Mouse (Mus musculus) forebrain, embryonic 15.5 days (tissue): ENCODE data around the gene Tial1. TPM values are rescaled to one million over a fixed set of nuclear protein-coding genes. Genes with fewer than 3 reads are reported as not detected.
A peak's percentile ranks its signal among the peaks of the same experiment; 100 is the strongest.

Source experiments
- ATAC-seq: fragments of 200-750 bp; cut with Nextera tagmentation; replicated peaks from 2 replicates; pipeline ENCODE4 v1.8.0; 2017; ENCODE audit warnings: mild to moderate bottlenecking, moderate TSS enrichment, moderate library complexity
- H3K27ac ChIP-seq: fragments of 300-500 bp; sonication (generic); replicated peaks from 2 replicates; pipeline ENCODE4 v1.5.1; 2015; ENCODE audit warnings: mild to moderate bottlenecking, inconsistent platforms
- H3K27me3 ChIP-seq: fragments of 300-500 bp; sonication (generic); 2 replicates; pipeline ENCODE4 v1.6.1; 2015; ENCODE audit warnings: inconsistent platforms
- H3K36me3 ChIP-seq: fragments of 300-500 bp; sonication (generic); 2 replicates; pipeline ENCODE4 v1.6.1; 2015; ENCODE audit warnings: mild to moderate bottlenecking, inconsistent platforms
- H3K4me1 ChIP-seq: fragments of 300-500 bp; sonication (generic); 2 replicates; pipeline ENCODE4 v1.6.1; 2015; ENCODE audit warnings: inconsistent platforms
- H3K4me2 ChIP-seq: fragments of 300-500 bp; sonication (generic); replicated peaks from 2 replicates; pipeline ENCODE4 v1.6.1; 2015; ENCODE audit warnings: mild to moderate bottlenecking, inconsistent platforms
- H3K4me3 ChIP-seq: fragments of 300-500 bp; sonication (generic); 2 replicates; pipeline ENCODE4 v1.5.1; 2015; ENCODE audit warnings: mild to moderate bottlenecking, inconsistent platforms
- H3K9ac ChIP-seq: fragments of 300-500 bp; sonication (generic); replicated peaks from 2 replicates; pipeline ENCODE4 v1.6.1; 2015; ENCODE audit warnings: mild to moderate bottlenecking, inconsistent platforms
- H3K9me3 ChIP-seq: fragments of 300-500 bp; sonication (generic); 2 replicates; pipeline ENCODE4 v1.6.1; 2016; ENCODE audit warnings: inconsistent platforms
- WGBS: fragments of 180-500 bp; shearing (Covaris S2); methylation state at CpG from one replicate; pipeline ENCODE4 v1.1.7; 2015; ENCODE audit warnings: mixed read lengths; 5-methylcytosine and 5-hydroxymethylcytosine counted together
- polyA plus RNA-seq: library from polyadenylated mRNA; unstranded; fragments of >200 nt; fragmentation: Nextera tagmentation; extraction: Ambion mirVana; gene quantifications from 2 replicates; pipeline ENCODE4 v1.2.1, GENCODE M21; 2015

Tial1 gene
- polyA plus RNA-seq, 1 experiment from 2014 or later, result 35.0 TPM

DNA sequence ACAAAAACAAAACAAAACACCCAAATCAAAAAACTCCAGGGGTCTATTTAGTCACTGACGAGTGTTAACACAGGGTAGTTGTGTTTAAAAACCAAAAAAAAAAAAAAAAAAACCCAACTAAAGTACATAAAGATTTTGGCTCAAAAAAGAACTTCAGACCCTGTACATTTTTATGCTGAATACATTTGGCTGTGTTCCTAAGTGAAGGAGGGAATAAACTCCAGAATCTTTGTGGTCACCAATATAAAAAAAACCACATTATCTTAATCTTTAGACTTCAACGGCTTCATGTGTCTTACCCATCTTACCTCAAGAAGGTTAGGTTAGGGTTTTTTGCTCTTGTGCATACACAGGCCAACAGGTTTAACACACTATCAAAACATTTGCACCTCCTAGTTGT is 20.9 kb downstream of the Tial1 start:
- H3K36me3 ChIP-seq, result peaks cover 49% of the 10 kb centered on the region
- ATAC-seq, result no peak
- no peak overlapping the region for H3K4me3 ChIP-seq
- H3K4me1 ChIP-seq, result no peaks in the 10 kb centered on the region
- H3K27ac ChIP-seq, result no peak overlapping the region
- WGBS, result 84% methylated on average over 2 of the region's 2 CpGs
- H3K27me3 ChIP-seq, result no peaks in the 10 kb centered on the region
- no peak overlapping the region for H3K4me2 ChIP-seq
- H3K9me3 ChIP-seq, result no peaks in the 10 kb centered on the region
- no peak overlapping the region for H3K9ac ChIP-seq

GRCm38 (mm10) chr7:128439251-128439650 is 22.3 kb downstream of the Tial1 start:
- Histone ChIP-seq H3K4me1 (no peaks in the 10 kb centered on the region), H3K27ac (no peak overlapping the region), H3K9me3 (no peaks in the 10 kb centered on the region), H3K9ac (no peak overlapping the region), H3K36me3 (peaks cover 36% of the 10 kb centered on the region), H3K27me3 (no peaks in the 10 kb centered on the region), H3K4me3 (no peak overlapping the region), H3K4me2 (no peak overlapping the region)
- no peak for ATAC-seq
- WGBS, result 97% methylated on average over 6 of the region's 6 CpGs

DNA sequence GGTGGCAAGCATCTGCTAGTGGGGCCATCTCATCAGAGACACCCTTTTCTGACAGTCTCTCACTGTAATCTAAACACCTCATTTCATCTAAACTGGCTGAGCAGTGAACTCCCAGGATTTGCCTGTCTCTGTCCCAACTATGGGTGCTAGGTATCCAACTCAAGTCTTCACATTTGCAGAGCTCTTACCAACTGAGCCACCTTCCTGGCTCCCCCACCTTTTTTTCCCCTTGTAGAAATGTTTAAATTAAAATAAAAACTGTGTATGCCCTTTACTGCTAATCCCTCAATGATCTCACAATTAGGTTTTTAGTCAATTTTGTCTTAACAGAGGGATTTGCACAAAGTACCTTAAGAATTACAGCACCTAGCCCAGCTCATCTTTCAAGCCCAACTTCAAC is 23.4 kb downstream of the Tial1 start:
- H3K27ac ChIP-seq, result no peak overlapping the region
- H3K9ac ChIP-seq, result no peak overlapping the region
- ATAC-seq, result no peak

DNA sequence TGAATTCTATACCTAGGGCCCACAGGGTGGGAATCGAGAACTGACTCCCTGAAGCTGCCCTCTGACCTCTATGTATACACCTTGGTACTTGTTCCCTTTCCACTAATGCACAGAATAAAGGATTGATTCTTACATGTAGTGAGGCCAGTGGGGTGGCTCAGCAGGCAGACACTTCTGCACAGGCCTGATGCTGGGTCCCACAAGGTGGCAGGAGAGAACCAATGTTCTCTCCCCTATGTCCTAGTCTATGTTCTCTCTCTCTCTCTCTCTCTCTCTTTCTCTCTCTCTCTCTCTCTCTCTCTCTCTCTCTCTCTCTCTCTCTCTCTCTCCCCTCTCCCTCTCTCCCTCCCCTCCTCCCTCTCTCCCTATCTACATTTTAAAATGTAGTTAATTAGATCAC is 28.3 kb downstream of the Tial1 start:
- Histone ChIP-seq H3K9ac (no peak overlapping the region), H3K36me3 (no peaks in the 10 kb centered on the region), H3K27ac (no peak overlapping the region), H3K4me3 (no peak overlapping the region), H3K4me2 (no peak overlapping the region), H3K27me3 (no peaks in the 10 kb centered on the region), H3K9me3 (no peaks in the 10 kb centered on the region), H3K4me1 (no peaks in the 10 kb centered on the region; the same call in 1 of the 2 replicates)
- WGBS, result 67% methylated on average over 1 of the region's 1 CpGs
- no peak for ATAC-seq

More for the DNA sequence above, 23.4 kb downstream of the Tial1 start:
- Histone ChIP-seq H3K36me3 (peaks cover 28% of the 10 kb centered on the region), H3K4me3 (no peak overlapping the region), H3K27me3 (no peaks in the 10 kb centered on the region), H3K4me2 (no peak overlapping the region), H3K9me3 (no peaks in the 10 kb centered on the region), H3K4me1 (no peaks in the 10 kb centered on the region)

DNA sequence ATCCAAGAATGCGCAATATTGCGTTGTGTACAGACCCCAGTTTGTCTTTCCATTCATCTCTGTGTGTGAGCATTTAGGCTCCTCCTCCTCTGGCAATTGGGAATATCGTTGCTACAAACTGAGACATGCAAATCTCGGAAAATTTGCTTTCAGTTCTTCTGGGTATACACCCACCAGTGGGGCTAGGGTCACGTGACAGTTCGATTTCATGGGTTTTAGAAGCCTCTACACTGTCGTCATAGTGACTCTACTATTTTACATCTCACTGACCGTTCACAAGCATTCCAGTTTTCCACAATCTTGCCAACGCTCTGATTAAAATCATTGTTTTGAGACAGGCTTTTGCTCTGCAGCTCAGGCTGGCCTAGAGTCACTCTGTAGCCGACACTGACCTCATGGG is 28.9 kb downstream of the Tial1 start:
- H3K9ac ChIP-seq, result no peak overlapping the region
- H3K4me2 ChIP-seq, result no peak overlapping the region
- no peak overlapping the region for H3K27ac ChIP-seq
- no peaks in the 10 kb centered on the region; the same call in 1 of the 2 replicates for H3K4me1 ChIP-seq
- H3K36me3 ChIP-seq, result no peaks in the 10 kb centered on the region
- H3K27me3 ChIP-seq, result no peaks in the 10 kb centered on the region
- no peak for ATAC-seq
- 66% methylated on average over 10 of the region's 10 CpGs for WGBS
- no peaks in the 10 kb centered on the region for H3K9me3 ChIP-seq
- no peak overlapping the region for H3K4me3 ChIP-seq

DNA sequence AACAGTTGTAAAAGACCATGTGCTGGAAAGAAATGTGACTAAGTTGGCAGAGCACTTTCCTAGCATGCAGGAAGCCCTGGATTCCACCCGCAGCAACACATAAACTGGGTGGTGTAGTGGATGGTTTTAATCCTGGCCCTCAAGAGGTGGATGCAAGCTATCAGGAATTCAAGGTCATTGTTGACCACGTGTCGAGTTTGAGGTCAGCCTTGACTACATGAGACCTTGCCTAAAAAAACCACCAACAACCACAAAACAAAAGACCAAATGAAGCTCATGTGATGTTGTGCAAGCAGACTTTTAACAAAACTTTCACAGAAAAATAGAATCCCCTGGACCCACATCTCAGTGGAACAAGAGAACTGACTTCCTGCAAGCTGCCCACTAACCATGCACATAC is 39.0 kb downstream of the Tial1 start:
- no peaks in the 10 kb centered on the region for H3K9me3 ChIP-seq
- H3K4me3 ChIP-seq, result no peak overlapping the region
- ATAC-seq, result no peak
- H3K27ac ChIP-seq, result no peak overlapping the region
- H3K4me1 ChIP-seq, result peaks cover 11% of the 10 kb centered on the region
- H3K27me3 ChIP-seq, result peaks cover 21% of the 10 kb centered on the region; the same call in 1 of the 2 replicates
- no peak overlapping the region for H3K9ac ChIP-seq
- no peaks in the 10 kb centered on the region for H3K36me3 ChIP-seq
- H3K4me2 ChIP-seq, result no peak overlapping the region
- WGBS, result 64% methylated on average over 3 of the region's 3 CpGs

DNA sequence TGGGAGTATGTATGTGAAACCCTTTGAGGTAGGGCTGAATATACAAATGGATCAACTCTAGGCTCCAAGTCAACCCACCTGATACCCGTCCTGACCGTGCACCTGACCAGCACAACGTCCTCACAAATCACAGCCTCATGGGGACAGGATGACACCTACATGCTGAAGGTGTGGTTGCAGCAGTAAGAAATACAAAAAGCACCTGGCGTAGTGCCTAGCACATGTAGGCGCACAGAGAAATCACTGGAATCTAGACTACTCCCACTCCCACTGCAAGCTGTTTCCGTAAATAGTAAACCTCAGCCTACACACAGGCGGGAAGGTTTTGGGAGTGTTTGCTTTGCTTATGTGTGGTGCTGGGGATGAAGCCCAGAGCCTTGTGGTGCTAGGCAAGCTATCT is 39.8 kb downstream of the Tial1 start:
- Histone ChIP-seq H3K36me3 (no peaks in the 10 kb centered on the region), H3K4me1 (peaks cover 16% of the 10 kb centered on the region), H3K27me3 (peaks cover 25% of the 10 kb centered on the region; the same call in 1 of the 2 replicates), H3K4me3 (no peak overlapping the region), H3K4me2 (no peak overlapping the region), H3K9me3 (no peaks in the 10 kb centered on the region), H3K9ac (no peak overlapping the region), H3K27ac (no peak overlapping the region)
- WGBS, result 84% methylated on average over 7 of the region's 7 CpGs
- ATAC-seq, result no peak

DNA sequence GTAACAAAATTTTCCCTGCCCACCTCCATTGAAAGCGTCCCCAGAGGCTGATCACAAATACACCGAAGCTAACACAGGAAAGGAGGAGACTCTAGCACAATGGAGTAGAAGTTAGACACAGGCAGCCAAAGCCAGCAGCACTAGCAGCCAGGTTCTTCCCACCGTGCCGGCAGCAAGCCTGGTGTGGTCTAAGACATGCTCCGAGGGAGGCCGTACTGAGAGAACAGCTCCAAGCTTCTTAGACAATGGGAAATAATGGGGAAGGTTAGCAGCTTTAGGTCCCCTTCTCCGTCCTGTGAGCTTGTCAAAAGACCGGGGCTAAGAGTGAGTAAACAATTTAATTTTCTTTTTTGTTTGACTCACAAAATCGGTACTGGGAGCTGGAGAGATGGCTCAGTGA is 41.8 kb downstream of the Tial1 start:
- H3K36me3 ChIP-seq, result no peaks in the 10 kb centered on the region
- H3K27ac ChIP-seq, result no peak overlapping the region
- no peak overlapping the region for H3K4me2 ChIP-seq
- peaks cover 40% of the 10 kb centered on the region for H3K27me3 ChIP-seq
- WGBS, result 2% methylated on average over 9 of the region's 9 CpGs
- H3K4me1 ChIP-seq, result peaks cover 16% of the 10 kb centered on the region
- H3K9ac ChIP-seq, result no peak overlapping the region
- H3K4me3 ChIP-seq, result no peak overlapping the region
- H3K9me3 ChIP-seq, result no peaks in the 10 kb centered on the region
- ATAC-seq, result no peak

GRCm38 (mm10) chr7:128417930-128418779 is 43.4 kb downstream of the Tial1 start, which contains the start of gene Rgs10:
Gene Rgs10, minus strand, starts transcription at chr7:128418758.
- Histone ChIP-seq H3K4me1 (peaks cover 16% of the 10 kb centered on the region), H3K4me3 (peak within 1 kb of the TSS; percentile 72), H3K4me2 (peak within 1 kb of the TSS; percentile 98), H3K9me3 (no peaks in the 10 kb centered on the region), H3K9ac (peak within 1 kb of the TSS; percentile 67), H3K36me3 (no peaks in the 10 kb centered on the region), H3K27ac (no peak within 1 kb of the TSS), H3K27me3 (peaks cover 40% of the 10 kb centered on the region)
- ATAC-seq, result peak; percentile 86
- under 1% methylated on average over 89 of the region's 102 CpGs for WGBS

DNA sequence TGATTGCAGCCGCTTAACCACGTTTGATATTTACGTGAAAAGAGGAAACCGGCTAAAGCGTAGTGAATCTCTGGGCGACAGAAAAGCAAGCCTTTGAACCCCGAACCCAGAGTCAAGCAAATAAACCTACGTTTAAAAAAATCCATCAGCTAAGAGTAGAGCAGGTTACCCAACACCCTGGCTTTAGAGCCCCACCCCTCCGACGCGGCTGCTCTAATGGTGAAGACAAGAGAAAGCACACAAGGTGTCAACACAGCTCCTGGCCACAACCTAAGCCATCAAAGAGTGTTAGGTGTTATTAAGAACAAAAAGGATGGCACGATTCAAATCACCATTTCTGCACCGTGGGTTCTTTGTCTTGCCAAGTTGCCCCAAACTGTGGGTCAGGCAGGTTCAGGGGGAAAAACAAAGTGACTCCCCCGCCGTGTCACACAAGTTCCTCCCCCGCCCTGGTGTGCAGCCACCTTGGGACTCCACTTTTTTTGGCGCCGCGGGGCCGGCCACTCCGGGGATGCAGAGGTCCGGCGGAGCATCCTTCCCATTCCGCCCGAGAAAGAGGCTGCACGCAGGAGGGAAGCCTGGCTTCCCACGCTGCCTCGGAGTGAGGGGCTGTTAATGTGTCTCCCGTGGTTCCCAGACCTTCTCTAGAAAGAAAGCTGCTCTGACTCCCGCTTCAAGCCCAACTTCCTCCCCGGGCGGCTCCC is 44.1 kb downstream of the Tial1 start:
- Histone ChIP-seq H3K4me2 (peak overlapping the region; percentile 98), H3K36me3 (no peaks in the 10 kb centered on the region), H3K9ac (peak overlapping the region; percentile 67), H3K9me3 (no peaks in the 10 kb centered on the region), H3K27me3 (peaks cover 40% of the 10 kb centered on the region), H3K27ac (no peak overlapping the region), H3K4me3 (peak overlapping the region; percentile 72), H3K4me1 (peaks cover 16% of the 10 kb centered on the region)
- WGBS, result 3% methylated on average over 32 of the region's 32 CpGs
- no peak for ATAC-seq

DNA sequence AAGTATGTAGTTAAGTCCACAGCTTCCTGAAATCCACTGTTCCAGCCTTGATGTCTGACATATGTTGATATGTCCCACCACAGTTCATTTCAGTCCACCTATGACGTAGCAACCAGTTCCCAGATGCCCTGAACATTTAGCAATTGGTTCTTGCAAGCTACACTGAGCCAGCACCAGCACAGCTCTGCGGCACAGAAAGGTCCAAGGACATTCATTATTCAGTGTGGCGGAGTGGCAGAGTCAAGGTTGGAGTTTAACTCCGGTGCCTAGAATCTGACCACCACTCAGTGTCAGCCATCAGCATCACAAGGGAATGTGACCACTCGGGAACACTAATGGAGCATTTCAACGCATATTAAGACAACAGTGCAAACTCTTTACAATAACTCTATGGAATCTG is 44.9 kb downstream of the Tial1 start:
- H3K36me3 ChIP-seq, result no peaks in the 10 kb centered on the region
- WGBS, result 66% methylated on average over 6 of the region's 6 CpGs
- H3K27me3 ChIP-seq, result peaks cover 40% of the 10 kb centered on the region
- H3K27ac ChIP-seq, result no peak overlapping the region
- no peaks in the 10 kb centered on the region for H3K9me3 ChIP-seq
- no peak overlapping the region for H3K4me2 ChIP-seq
- no peak overlapping the region for H3K9ac ChIP-seq
- peaks cover 16% of the 10 kb centered on the region for H3K4me1 ChIP-seq
- ATAC-seq, result no peak
- H3K4me3 ChIP-seq, result no peak overlapping the region

DNA sequence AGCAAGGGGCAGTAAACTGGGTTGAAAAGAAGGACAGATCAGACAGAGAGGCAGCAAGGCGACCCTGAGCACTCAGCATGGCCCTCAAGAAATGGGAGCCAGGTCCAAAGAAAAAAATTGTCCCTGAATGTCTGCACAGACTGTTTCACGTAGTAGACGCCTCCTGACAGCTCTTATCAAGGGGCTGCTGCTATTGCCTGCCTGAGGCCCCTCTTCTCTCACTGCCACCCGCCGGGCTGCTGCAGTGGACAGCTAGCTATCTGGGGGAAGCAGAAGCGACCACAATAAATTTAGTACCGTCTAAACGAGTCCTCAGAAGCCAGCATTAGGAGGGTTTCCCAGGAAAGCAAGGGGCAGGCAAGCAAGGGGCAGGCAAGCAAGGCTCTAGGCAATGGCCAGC is 47.1 kb downstream of the Tial1 start:
- no peaks in the 10 kb centered on the region for H3K9me3 ChIP-seq
- no peak for ATAC-seq
- WGBS, result 57% methylated on average over 8 of the region's 8 CpGs
- H3K36me3 ChIP-seq, result no peaks in the 10 kb centered on the region
- no peak overlapping the region for H3K4me3 ChIP-seq
- no peak overlapping the region for H3K4me2 ChIP-seq
- no peak overlapping the region for H3K27ac ChIP-seq
- H3K27me3 ChIP-seq, result peaks cover 22% of the 10 kb centered on the region
- peaks cover 16% of the 10 kb centered on the region for H3K4me1 ChIP-seq
- no peak overlapping the region for H3K9ac ChIP-seq
